In genomic region chr19:41869296-41869695, GRCm38 (mm10) we compare ENCODE assay signal across 5 mouse cellular contexts.
"Had no signal": no experiment of that assay in that cellular context is flagged by ENCODE, and none has a peak within 500 bp of the region (broad histone marks: within the 10 kb centered on the region; RNA-seq: fewer than 3 reads in every experiment).

No protein-coding gene starts in this region.

- DNase-seq: kidney, adult 11 months; kidney, adult 9 months; kidney, postnatal 4 days; lung, adult 2 months; lung, postnatal 36 days had no signal
